Mouse (Mus musculus) ovary, adult 2 months (tissue): ENCODE measurements around the gene Mapk7. TPM values are rescaled to one million over a fixed set of nuclear protein-coding genes. Genes with fewer than 3 reads are reported as not detected.

Experiments
- polyA plus RNA-seq: library from polyadenylated mRNA; depleted of rRNA; stranded (reverse); fragments of >200 nt; gene quantifications from 2 replicates; pipeline ENCODE4 v1.2.3, GENCODE M21; 2012; rRNA removed

Gene Mapk7
- 62.2 and 65.3 TPM in 2 replicates for polyA plus RNA-seq

DNA sequence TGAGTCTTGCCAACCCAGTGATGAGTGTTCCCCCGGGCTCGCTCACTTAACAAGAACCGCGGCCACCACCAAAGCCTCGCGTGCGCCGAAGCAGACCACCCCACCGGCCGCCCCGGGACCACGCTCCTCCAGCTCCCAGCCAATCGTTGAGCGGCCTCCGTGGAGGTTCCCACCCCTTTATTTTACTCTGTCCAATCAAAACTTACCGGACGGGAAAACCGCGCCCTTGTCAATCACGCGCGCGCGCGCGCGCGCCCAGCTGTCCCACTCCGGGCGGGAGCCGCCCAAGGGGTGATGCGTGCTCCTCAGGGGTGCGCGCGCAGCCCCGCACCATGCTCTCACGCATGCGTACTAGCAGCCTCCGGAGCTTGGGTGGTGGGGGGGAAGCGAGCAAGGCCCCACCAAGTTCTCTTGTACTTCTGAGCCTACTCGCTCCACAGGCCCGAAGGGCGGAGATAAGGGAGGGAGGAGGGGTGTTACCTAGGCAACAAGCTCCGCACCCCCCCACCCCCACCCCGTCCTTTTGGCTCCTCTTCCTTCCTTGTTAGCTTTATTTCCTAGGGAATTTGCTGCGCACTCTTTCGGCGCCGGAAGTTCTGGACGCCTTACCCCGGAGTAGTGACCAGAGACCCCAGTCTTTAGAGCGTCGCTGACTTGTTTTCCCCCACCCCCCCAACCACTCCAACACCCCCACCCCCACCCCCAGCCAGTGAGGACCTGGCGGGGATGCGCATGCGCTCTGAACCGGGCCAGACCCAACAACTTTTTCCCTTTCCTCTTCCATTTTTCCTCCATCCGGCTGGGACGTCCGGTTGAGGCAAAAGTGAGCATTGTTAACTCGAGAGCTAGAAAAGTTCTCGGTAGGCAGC is at the start of gene Mapk7:
Mapk7 (minus strand) TSS at position 278 of the 869 bp plus-strand sequence.

GRCm38 (mm10) chr11:61504713-61505257 is 10.6 kb upstream of the Mapk7 start, which contains the start of gene B9d1:
B9d1 (plus strand) TSS chr11:61505144.

DNA sequence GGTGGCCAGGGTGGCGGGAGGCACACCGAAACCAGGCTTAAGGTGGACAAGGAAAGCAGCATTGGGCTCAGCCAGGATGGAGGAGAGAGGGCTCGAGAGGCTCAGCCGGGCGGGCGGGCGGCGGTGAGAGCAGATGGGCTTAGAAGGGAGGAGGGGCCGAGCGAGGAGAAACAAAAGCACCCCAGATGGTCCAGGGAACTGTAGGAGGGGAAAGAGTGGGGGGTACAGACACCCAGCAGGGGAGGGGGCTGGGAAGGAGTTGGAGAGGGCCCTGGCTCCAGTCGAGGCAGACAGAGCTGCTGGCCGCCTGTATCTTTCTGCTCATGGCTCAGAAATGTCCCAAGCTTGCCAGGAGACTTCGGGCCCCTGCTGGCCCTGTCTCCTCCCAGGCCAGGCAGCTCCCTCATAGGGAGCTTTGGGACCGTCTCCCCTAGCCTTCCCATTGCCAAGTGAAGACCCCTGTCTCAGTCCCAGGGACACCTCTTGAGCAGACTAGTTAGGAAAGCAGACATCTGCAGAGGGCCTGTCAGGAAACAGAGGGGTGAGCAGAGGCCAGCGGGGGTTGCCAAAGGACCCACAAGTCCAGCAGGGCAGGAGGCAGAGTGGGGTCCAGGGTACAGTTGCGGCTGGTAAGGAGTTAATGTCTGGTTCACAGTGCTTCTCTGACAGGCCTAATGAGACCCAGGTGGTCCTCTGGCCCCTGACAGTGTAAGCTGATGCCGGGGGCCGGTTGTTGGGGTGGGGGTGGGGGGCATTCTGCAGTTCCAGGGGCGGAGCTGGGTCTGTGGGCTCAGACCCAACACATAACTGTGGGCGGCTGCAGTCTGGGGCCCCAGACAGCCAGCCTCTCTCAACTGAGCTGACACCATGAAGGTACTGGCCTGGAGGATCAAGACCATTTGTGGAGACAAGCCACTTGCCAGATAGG is 9.3 kb downstream of the Mapk7 start, which contains the start of gene Mfap4:
Mfap4 (plus strand) TSS at position 819 of the 928 bp plus-strand sequence.

Other genes starting within 250 kb of the Mapk7 start
- gene Aldh3a2, start 226.9 kb downstream of the Mapk7 start, polyA plus RNA-seq: 63.4 and 73.9 TPM in 2 replicates
- gene Slc47a2, start 151.5 kb downstream of the Mapk7 start, polyA plus RNA-seq: 12.3 and 16.3 TPM in 2 replicates
- 5.1 and 8.2 TPM in 2 replicates for gene Slc47a1, start 116.1 kb downstream of the Mapk7 start, polyA plus RNA-seq
- gene Rnf112, start 40.3 kb downstream of the Mapk7 start, polyA plus RNA-seq: 3.3 and 8.1 TPM in 2 replicates
- gene Mfap4, start 9.0 kb downstream of the Mapk7 start, polyA plus RNA-seq: 342 and 441 TPM in 2 replicates
- 72.8 and 88.2 TPM in 2 replicates for gene B9d1, start 10.7 kb upstream of the Mapk7 start, polyA plus RNA-seq
- 60.3 and 68.0 TPM in 2 replicates for gene Epn2, start 85.3 kb upstream of the Mapk7 start, polyA plus RNA-seq
- 8.3 and 10.0 TPM in 2 replicates for gene Grap, start 158.9 kb upstream of the Mapk7 start, polyA plus RNA-seq
- 14.1 and 14.7 TPM in 2 replicates for gene Fam83g, start 189.7 kb upstream of the Mapk7 start, polyA plus RNA-seq
- 0.14 and 0.17 TPM in 2 replicates for gene Slc5a10, start 226.4 kb upstream of the Mapk7 start, polyA plus RNA-seq